Mouse (Mus musculus) bone marrow macrophage, adult 2 months (primary cell): ENCODE results near the gene Casr.

ENCODE experiments used
- CTCF ChIP-seq: IDR thresholded peaks from 2 replicates; pipeline ENCODE4 v1.5.1; 2012; ENCODE audit warnings: low read depth, mild to moderate bottlenecking, low read length, moderate library complexity
- POLR2A ChIP-seq: IDR thresholded peaks from 2 replicates; pipeline ENCODE4 v1.6.1; 2012; ENCODE audit warnings: mild to moderate bottlenecking, low read depth, low read length, borderline replicate concordance

DNA sequence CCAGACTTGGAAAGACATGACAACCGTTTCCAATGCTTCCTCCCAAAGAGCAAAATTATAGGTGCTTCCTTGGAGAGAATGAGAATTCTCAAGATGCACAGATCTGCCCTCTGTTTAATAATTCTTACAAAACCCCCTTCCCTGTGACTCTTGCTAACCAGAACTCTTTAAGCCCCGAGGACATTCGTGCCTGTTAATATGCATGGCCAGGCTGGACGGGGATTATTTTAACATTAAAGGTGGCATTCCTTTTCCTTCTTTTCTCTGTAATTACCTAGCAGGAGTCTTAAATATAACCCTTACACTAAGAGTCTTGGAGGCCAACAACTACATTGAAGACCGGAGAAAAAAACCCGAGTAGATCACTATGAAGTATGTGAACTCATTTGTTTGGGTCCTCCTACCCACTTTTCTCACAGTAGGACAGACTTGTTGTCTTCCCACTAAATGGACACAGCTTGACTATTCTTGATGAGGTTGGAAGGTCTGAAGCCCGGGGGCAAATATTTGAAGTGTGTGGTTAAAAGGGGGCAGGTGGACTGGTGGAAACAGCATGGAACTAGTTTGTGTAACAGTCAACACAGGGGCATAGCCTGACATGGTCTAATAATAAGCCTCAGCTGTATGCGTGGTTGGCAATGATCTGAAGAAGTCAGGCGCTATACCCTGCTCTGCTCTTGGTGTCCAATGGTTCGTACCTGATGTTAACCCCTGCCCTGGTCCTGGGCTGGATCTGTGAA is 34.9 kb upstream of the Casr start:
- TF ChIP-seq CTCF (no peak), POLR2A (no peak)
